Mouse (Mus musculus) lung, postnatal 0 days (tissue): ENCODE results near the gene Rab3c.

Source experiments
- CTCF ChIP-seq: IDR thresholded peaks from 2 replicates; pipeline ENCODE4 v1.5.1; 2016; ENCODE audit warnings: antibody characterized with exemption, mild to moderate bottlenecking
- EP300 ChIP-seq: IDR thresholded peaks from 2 replicates; pipeline ENCODE4 v1.6.1; 2016; ENCODE audit warnings: antibody characterized with exemption, mild to moderate bottlenecking, control low read depth

GRCm38 (mm10) chr13:110039779-110040498 is 240.9 kb downstream of the Rab3c start:
- TF ChIP-seq CTCF (peak; percentile 73), EP300 (no peak)
